Mouse (Mus musculus) layer of hippocampus, adult 8-10 months (tissue): ENCODE data around the gene Cst13. TPM values are rescaled to one million over a fixed set of nuclear protein-coding genes. Genes with fewer than 3 reads are reported as not detected.

Experiments used
- DNase-seq, 2 experiments: peaks; one replicate each; pipeline ENCODE4 v3.0.0; 2022; ENCODE audit warnings: low spot score in 2 of 2
- total RNA-seq, 4 experiments: library from RNA; stranded (reverse); gene quantifications; 2 replicates each; pipeline ENCODE4 v1.2.4; 2022

The Cst13 gene
- total RNA-seq, 4 experiments from 2014 or later: not detected

DNA sequence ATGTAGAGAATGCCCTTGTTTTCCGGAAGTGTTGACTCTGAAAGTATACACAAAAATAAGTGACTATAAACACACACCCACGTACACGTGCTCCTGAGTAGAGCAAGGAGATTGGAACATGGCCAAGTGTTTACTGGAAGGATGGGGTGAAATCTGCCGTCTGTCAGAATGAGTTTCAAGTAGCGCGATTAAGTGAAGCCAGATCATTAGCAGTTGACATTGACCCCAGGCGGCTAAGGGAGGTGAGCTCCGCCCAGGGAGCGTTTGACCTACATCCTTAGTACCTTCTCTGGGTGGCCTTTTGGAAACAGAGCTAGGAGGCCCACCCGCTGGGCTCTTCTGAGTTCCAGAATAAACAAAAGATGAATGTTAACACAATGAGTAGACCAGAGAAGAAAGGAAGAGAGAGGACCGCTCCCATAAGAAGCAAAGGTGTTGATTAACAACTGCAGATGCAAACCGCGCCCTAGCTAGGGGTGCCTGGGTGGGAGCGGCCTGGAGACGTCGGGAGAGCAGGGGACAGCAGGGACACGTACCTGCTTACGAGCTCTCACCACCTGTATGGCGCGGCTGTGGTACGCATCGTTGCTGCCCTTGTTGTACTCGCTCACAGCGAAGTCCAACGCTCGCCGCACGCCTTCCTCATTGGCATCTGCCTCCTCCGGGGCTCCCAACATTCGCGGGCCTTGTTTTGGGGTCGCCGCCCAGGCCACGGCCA is 54.9 kb downstream of the Cst13 start:
- no peak for DNase-seq

DNA sequence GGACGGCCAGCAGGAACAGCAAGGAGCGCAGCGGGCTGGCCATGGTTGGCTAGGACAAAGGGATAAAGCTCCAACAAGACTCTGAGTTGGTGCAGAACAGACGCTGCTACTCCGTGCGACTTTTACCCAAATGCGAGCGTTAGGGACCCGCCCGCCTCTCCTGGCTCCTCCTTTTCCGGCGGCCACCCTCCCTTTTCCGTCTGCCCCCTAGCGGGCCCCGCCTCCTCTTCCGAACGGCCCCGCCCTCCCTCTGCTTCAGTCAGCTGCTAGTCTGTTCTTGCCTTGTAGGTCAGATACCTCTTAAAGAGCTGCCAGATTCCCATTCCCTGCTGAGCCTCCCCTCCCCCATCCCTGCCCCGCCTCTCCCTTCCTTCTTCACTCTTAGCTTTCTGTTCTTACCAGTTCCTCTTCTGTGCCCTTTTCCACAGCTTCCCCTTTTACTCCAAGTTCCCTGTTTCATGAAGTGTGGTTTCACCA is 55.5 kb downstream of the Cst13 start, which contains the start of gene Cst3:
Gene Cst3 (minus strand): TSS at position 358 of the 477 bp plus-strand sequence.
- peak; percentile 88 to 90 for DNase-seq

DNA sequence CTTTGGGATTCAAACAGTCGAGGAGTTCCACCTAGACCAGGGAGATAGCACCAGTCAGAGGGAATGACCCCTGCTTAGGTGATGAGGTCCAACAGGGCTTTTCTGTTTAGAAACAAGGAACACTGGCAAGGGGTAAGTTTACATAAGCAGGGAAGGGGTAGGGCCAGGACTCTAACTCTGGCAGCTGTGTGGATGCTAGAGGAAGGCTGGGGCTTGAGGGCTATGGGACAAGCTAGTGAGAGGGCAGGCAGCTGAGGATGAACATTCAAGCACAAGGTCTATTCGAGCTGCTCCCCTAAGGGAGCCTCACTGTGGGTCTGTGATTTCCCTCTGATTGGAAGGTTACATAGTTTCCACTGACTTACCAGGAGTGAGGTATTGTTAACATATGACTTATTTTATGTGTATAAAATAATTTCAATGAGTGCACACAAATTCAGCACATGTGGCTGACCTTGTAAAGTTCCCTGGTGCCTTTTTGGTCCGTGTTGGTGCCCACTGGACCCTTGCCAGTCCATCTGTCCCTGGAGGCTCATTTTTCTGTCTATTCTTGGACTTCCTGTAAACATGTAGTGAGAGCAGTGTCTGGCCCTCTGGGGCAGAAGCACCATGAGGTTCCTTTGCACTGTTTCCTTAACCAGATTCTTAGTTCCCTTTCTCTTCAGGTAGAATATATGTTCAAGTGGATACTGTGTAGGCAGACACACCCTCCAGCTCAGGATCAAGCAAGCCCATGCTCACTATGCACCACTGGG is 57.3 kb downstream of the Cst13 start:
- DNase-seq: no peak

DNA sequence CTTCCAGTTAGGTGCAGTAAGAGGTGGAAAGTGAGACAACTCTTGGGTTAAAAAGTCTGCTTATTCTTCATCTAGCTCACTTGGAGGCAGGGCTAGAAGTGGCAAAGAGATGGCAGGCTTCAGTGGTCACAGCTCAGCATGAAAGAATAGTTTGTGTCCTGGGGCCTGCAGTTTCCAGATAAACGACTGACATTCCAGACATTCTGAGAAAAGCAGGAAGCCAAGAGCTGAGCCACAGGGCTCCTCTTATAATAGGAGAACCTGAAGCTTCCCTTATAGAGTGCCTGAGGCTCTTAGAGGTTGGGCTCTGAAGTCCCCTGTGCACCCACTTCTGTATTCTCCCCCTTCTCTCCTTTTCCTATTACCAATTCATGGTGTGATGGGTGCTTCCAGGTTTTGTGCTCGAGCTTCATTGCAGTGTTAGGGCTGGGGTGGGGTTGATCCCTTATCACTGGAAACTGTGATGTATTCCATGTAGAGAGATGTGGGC is 58.8 kb downstream of the Cst13 start:
- no peak for DNase-seq

DNA sequence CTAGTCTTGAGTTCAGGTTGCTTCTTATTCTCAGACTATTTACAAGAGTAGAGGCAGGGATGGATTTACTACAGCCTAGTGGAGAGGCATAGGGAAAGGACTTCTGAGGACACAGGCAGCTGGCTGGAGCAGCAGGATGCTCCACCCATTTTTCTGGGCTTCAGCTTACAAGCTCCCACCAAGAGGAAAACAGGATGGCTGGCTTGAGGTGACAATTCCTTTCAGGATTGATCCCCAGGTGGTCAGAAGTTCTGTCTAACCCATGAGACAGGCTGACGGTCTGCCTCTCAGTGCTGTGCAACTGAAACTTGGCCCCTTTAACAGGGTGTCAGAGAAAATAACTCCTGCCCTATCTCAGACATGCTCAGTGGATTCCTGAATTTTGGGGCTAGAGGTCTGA is 59.3 kb downstream of the Cst13 start:
- DNase-seq: no peak

Other genes starting within 250 kb of the Cst13 start
- gene Nxt1, start 147.5 kb upstream of the Cst13 start, total RNA-seq: 10 to 100 TPM; 13.0 to 16.3 (median 14.9) TPM
- gene Gzf1, start 139.1 kb upstream of the Cst13 start, total RNA-seq: 10 to 100 TPM; 28.9 to 34.5 (median 32.9) TPM
- gene Napb, start 87.6 kb upstream of the Cst13 start, total RNA-seq: 100 to 1,000 TPM; 290 to 344 (median 315) TPM
- gene Cstl1, start 69.7 kb upstream of the Cst13 start, total RNA-seq: 1 to 10 TPM in 2 of 4 experiments, under 1 TPM in 1, not detected in 1; 0.89 to 1.6 (median 1.0) TPM
- not detected for gene Cst11, start 48.6 kb upstream of the Cst13 start, total RNA-seq
- not detected for gene 8030411F24Rik, start 38.1 kb upstream of the Cst13 start, total RNA-seq
- 1 to 10 TPM; 3.6 to 5.4 (median 4.8) TPM for gene Cst12, start 30.7 kb upstream of the Cst13 start, total RNA-seq
- not detected for gene Cst8, start 21.3 kb upstream of the Cst13 start, total RNA-seq
- not detected for gene Cst9, start 15.1 kb downstream of the Cst13 start, total RNA-seq
- not detected for gene 9230104L09Rik, start 45.0 kb downstream of the Cst13 start, total RNA-seq
- gene Cst3, start 55.6 kb downstream of the Cst13 start, total RNA-seq: 1,000 to 10,000 TPM; 2,127 to 4,480 (median 3,140) TPM
- not detected for gene Gm1330, start 183.2 kb downstream of the Cst13 start, total RNA-seq
- gene Gm10750, start 197.2 kb downstream of the Cst13 start, total RNA-seq: not detected